Mouse (Mus musculus): ENCODE measurements around the gene Fam187b. TPM values are rescaled to one million over a fixed set of nuclear protein-coding genes. Genes with fewer than 3 reads are reported as not detected.

The Fam187b gene
- polyA plus RNA-seq, 1 experiment, result 7.7 TPM

DNA sequence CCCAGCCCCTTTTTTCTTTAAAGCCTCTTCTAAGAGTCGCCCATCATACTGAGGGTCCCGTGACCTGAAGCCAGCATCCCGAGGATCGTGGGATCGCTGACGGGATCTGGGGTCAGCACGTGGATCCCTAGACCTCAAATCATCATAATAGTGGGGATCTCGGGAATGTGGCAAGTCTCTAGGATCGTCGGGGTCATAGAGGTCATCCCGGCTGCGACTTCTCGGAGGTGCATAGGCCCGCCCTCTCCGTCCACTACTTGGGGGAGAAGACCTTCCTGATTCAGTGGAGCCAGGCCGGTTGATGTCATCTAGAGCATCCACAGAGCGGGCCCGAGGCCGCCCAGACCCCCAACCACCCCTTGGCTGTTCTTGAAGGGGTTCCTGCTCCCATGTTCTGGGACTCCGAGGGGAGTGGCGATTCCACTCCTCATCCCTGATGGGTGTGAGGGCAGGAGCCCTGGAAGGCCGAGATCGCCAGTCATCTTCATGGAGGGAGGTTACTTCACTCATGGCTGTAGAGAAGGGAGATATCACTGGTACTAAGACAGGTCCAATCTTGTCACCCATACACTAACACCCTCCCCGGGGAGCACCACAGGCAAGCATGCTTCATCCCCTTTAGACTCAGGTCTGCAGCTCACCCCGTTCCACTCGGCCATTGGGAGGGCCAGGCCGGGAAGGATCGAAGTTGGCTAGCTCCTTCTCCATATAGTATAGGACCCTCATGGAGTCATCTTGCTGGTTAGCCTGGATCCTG is 15.3 kb upstream of the Fam187b start:
- no peak for DNase-seq (ENCODE audit: low spot score)

- DNase-seq (ENCODE audit: low spot score), result no peak
Measured at GRCm38 (mm10) chr7:30958866-30959487, 14.6 kb upstream of the Fam187b start.

- no peak for DNase-seq (ENCODE audit: low spot score)
Measured at GRCm38 (mm10) chr7:30959786-30960349, 13.7 kb upstream of the Fam187b start.

DNA sequence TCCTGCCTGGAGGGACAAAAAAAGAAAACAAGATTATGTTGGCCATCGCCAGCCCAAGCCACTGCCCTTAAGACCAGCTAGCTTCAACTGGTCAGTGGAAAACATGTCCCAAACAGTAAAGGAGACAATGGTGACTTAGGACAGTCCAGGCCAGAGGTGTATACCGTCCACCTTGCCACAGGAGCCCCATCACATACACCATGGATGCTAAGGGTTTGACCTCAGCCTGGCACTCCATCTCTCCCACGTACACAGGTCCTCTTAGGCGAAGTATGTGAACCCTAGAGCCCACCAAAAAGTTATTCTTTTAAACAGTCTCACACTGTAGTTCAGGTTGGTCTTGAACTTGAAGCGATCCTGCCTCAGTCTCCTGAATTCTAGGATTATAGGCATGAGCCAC is 10.7 kb upstream of the Fam187b start:
- no peak for DNase-seq (ENCODE audit: low spot score)

GRCm38 (mm10) chr7:30964366-30964765 is 9.2 kb upstream of the Fam187b start:
- DNase-seq (ENCODE audit: low spot score), result no peak

DNA sequence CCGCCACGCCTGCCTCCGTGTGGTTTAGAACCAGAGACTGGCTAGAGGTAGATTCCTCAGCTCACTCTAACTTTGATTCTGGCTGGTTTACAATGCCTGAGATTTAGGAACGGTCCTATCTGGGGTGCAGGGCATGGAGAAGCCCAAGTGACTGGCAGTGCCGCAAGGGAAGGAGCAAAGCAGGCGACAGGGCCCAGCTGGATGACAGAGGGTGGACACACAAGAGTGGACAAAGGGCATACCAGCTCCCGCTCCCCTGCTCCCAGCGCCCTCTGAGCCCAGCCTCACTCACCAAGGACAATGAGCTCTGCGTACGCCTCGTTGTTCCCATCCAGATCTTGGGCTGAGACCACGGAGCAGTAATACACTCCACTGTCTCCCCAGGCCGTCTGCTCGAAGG is 7.9 kb upstream of the Fam187b start:
- DNase-seq (ENCODE audit: low spot score), result no peak

GRCm38 (mm10) chr7:30966657-30967056 is 6.9 kb upstream of the Fam187b start:
- no peak for DNase-seq (ENCODE audit: low spot score)

DNA sequence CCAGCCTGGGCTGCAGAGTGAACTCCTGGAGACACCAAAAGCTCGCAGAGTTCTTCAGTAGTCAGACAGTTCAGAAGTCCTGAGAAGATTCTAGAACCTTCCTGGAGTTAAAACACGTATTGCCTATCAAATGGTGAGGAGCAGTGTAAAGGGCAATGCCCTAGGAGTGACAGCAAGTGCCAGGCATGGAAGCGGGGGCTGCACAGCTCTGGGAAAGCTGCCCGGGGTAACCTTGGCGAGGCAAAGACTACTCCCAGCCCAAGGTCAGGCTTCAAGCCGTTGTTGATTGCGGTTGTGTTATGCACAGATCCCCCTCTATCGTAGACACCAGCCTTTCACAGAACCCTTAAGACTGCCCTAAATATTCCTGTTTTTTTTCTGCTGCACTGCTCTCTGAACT is 5.0 kb upstream of the Fam187b start:
- no peak for DNase-seq (ENCODE audit: low spot score)

DNA sequence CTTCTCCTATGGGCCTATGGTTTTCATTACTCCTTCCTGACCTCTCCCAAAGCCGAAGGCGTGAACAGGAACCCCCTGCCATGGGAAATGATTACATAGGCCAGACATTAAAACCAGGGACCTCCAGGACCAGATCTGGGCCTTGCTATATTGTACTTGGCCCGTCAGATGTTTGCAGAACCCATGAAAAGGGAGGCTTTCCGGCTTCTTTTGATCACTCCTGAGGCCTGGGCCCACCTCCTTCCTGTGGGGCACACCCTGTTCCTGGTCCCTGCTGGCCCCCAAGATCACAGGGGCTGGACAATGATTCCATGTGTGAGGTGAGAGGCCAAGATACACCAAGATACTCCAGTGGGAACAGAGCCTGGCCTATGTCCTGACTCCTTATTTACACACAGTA is 4.4 kb upstream of the Fam187b start:
- no peak for DNase-seq (ENCODE audit: low spot score)

- no peak for DNase-seq (ENCODE audit: low spot score)
Measured at GRCm38 (mm10) chr7:30971901-30972300, 1.7 kb upstream of the Fam187b start.

DNA sequence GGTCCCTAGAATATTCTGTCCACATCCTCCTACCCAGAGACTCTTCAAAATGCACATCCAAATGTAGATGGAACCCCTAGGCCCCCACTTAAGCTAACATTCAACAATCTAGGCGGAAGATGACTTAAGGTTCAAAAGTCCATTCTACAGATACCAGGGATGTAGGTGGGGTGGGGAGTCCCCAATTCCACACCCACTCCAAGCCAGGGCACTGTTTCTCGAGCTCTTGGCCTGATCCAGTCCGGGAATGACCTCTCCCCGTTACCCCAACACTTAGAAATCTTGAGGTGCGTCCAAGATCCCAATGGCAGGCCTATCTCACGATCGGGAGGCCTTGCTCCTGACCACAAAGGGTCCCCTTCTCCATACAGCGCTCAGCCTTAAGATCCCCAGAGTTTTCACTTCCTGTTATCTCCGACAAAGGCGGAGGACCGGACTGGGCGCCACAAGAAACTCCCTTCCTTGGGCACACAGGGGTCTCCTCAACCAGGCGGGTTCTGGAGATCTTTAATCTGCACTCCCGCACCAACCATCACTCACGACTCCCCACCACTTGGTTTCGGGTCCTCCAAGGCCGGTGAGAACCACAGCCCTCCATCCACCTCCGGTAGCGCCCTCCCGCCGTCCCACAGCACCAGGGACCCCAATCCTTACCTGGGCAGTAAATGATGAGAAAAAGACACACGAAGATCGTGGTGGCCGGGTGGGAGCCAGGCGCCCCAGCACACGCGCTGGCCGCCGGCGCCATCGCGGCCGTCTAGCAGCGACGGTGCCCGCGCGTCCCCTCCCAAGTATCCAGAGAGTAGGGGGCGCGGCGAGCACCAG is 952 bp upstream of the Fam187b start:
- DNase-seq (ENCODE audit: low spot score), result no peak

DNA sequence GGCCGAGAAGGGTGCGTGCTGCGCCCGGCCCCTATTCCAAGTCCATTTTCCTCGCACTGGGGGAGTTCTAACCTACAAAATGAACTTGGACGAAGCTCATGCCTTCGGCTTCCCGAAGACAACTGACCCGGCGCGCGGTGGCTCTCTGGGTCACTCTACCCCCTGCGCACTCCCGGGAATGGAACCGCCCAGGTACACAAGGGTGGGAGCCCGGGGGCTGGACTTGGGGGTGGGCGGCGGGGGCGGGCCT is 414 bp upstream of the Fam187b start, which contains the start of gene Lsr:
Gene Lsr (minus strand): TSS at position 214 of the 250 bp plus-strand sequence.
- DNase-seq (ENCODE audit: low spot score), result no peak

DNA sequence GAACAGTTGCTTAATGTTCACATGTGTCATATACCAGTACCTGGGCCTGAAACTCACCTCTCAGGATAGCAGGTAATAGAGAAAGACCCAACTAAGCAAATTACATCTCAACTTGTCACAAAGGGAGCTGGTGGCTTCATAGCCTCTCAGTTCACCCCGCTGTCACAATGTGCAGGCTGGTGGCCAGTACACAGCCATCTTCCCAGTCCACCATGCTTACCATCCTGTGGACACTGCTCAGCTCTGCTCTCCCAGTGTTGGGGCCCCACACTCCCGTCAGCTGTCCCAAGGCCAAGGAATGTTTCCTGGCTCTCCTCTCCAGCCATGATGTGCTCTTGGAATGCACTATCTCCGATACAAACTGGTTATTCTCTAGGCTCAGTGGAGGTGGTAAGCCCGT is 8.1 kb downstream of the Fam187b start:
- no peak for DNase-seq (ENCODE audit: low spot score)

- no peak for DNase-seq (ENCODE audit: low spot score)
Measured at GRCm38 (mm10) chr7:30985357-30985756, 11.8 kb downstream of the Fam187b start.

DNA sequence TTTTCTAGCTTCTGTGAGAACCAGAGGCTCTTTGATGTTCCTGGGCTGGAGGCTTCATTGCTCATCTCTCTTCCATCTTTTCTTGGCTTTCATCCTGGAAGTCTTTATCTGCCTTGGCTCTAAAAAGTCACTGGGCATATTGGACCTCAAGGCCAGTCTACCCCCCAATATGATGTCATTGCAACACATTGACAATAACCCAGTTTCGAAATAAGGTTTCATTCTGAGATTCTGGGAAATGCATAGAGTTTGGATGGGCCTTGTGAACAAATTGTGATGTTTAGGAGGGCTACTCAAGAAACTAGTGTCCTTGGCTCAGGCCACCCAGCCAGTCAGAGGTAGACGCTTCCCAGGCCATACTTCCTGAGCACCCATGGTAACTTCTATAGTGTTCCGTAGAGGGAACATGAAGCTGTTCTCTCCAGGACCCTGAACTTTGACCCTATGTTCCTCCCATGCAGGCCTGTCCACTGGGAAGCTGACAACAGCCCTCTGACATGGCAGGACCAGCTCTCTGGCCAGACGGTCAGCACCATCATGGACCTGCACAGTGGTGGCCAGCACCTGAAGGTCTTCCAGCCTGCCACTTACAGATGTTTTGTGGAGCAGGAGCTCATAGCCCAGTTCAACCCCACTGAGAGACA is 15.1 kb downstream of the Fam187b start:
- DNase-seq (ENCODE audit: low spot score), result no peak

DNA sequence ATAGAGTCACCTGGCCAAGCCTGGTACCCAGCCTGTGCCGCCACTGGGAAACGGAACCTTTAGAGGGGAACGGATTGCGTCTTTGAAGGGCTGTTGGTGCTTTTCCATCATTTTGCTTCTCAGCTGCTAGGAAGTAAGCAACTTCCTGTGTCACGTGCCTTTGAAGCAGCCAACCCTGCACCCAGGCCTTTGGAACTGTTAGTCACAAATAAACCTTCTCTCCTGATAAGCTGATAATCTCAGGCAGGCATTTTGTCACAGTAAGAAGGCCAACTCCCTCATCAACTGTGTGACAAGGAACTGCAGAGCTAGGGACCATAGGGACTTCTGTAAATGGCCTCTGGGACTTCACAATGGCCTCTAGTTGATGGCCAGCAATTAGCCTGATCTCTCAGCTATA is 18.6 kb downstream of the Fam187b start:
- no peak for DNase-seq (ENCODE audit: low spot score)

DNA sequence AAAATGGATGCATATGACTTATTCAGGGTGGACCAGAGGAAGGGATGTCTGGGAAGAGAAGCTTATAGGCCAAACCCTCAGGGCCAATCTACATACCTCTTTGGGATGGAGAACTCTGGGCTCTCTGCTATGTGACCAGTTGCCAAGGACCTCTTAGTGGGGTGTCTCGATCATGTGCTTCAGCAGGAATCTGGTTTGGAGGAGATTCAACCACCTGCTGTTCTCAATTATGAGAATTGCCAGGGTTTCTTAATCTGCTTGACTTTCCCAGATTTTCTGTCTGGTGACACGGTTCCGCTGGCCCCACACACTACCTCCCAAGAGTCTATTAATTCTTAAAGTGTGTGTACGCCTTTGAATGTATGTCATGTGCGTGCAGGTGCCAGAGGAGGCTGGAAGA is 20.4 kb downstream of the Fam187b start:
- no peak for DNase-seq (ENCODE audit: low spot score)

GRCm38 (mm10) chr7:30996491-30996890 is 22.9 kb downstream of the Fam187b start:
- no peak for DNase-seq (ENCODE audit: low spot score)

DNA sequence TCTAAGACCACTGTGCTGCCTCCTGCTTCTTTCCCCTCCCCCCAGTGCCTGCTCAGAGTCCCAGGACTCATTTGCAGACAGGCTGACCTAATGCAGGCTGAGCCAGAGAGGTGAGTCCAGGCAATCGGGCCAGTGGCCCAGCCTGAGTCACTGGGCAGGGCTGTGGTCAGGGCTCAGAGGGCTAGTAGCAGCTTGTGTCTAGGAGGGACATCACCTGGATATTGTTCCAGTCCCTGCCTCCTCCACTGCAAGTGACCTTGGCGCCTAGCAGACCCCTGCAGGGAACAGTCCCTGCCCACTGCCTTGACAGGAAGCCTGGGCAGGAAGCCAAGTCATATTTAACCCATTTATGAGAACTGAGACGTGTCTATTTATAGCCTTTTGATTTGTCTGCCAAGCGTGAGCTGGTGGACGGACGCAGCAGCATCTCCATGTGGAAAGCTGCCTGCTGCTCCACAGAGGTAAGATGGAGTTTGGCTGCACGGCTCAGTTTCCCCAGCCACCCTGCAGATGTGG is 27.0 kb downstream of the Fam187b start:
- peak; percentile 41 for DNase-seq (ENCODE audit: low spot score)

- DNase-seq (ENCODE audit: low spot score), result no peak
Measured at GRCm38 (mm10) chr7:31002650-31003049, 29.1 kb downstream of the Fam187b start.

DNA sequence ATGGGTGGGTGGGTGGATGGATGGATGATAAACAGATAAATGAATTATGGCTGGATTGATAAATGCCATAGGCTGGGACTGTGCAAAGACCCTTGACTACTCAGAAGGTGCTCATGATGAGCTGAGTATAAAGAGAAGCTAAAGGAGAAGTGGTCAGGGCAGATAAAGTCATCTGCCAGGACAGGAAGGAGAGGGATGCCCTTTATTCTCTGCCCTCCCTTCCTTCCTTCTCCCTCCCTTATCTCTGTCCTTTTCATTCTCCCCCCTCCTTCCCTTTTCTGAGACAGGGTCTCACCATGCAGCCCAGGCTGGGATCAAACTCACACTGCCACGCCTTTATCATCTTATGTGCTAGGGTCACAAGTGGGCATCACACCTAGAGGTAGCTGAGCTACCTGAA is 34.2 kb downstream of the Fam187b start:
- DNase-seq (ENCODE audit: low spot score), result no peak

DNA sequence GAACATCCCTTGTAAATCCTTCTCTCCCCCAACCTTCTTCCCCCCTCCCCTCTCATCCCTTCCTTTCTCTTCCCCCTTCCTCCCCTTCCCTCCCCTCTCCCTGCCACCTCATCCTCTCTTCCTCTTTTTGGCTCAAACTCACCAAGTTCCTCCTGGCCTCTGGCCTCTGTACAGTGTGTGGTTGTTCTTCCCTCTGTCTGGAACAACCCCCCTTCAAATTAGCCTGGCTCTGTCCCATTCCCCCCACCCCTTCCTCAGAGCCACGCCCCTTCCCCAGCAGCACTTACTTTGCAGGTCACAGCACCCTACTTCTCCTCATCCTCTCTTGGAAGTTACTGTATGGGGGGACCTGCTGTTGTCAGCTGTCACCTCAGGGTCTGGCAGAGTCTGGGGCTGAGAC is 34.6 kb downstream of the Fam187b start:
- DNase-seq (ENCODE audit: low spot score), result no peak
